Mouse (Mus musculus) CD4-positive helper T cell, adult 2 months (primary cell): Measurements from ENCODE around the gene Traf2.
"Not testable (repeated sequence)": the region's sequence is repeated elsewhere in the genome, so short reads cannot be mapped to it uniquely, and the experiment has no call there.

Source experiments
- DNase-seq: peaks from one replicate; pipeline ENCODE4 v3.0.0-alpha.2; 2012; ENCODE audit warnings: low read depth, missing footprints, low spot score

Gene Traf2

GRCm38 (mm10) chr2:25576028-25576850 is 29.5 kb upstream of the Traf2 start:
- no peak for DNase-seq

DNA sequence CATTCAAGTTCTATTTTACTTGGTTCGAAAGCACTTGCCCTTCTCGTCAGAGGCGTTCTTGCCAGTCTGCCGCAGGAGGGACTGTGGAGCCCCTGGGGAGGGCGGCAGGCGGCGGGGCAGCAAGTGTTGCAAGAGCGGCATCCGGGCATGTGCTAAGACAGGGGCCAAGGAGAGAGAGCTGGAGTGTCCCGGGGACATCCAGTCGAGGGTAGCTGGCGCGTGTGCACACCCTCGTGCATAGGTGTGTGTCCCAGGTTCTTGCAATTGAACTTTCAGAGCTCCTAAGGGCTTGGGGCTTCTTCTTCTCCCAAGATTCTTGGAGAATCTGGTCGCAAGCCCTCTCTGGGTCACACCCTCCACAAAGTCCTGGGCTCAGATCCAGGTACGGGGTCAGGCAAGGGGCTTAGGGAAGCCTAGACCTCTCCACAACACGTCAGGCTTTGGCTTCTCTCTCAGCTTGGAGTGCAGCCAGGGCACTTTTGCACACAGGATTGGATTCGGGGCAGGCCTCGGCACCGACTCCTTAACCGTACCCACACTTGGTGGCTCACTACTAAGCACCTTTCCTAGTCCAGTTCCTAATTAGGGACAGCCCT is 28.8 kb upstream of the Traf2 start:
- DNase-seq = peak; percentile 46

GRCm38 (mm10) chr2:25574579-25575431 is 28.1 kb upstream of the Traf2 start, which contains the start of the genes Mamdc4 and Phpt1:
TSS of gene Mamdc4 (minus strand) at chr2:25574845.
TSS of gene Phpt1 (minus strand) at chr2:25575224.
- peak; percentile 97 for DNase-seq

DNA sequence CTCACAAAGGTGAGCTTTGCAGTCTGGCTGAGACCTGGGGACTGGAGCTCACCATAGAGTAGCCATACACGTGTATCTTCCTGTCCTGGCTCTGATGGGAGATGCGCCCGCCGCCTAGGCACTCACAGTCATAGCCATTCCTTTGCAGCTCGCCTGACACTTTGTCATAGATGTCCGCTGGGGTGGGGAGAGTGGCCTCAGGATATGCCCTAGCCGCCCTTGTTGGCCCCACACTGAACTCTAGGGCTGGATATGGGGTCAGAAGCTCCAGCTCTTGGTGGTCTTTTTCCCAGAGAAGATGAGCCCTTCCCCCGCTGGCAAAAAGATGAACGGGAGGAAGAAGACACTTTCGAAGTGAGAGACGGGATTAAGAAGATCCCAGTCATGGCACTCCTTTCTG is 27.4 kb upstream of the Traf2 start:
- no peak for DNase-seq

GRCm38 (mm10) chr2:25573068-25573467 is 26.3 kb upstream of the Traf2 start:
- no peak for DNase-seq

- no peak for DNase-seq
These were observed 24.5 kb upstream of the Traf2 start for GRCm38 (mm10) chr2:25571221-25571620.

GRCm38 (mm10) chr2:25569323-25569722 is 22.6 kb upstream of the Traf2 start:
- DNase-seq = no peak

- no peak for DNase-seq
These were observed 21.8 kb upstream of the Traf2 start for GRCm38 (mm10) chr2:25568473-25569019.

GRCm38 (mm10) chr2:25566558-25566957 is 19.8 kb upstream of the Traf2 start:
- no peak for DNase-seq

DNA sequence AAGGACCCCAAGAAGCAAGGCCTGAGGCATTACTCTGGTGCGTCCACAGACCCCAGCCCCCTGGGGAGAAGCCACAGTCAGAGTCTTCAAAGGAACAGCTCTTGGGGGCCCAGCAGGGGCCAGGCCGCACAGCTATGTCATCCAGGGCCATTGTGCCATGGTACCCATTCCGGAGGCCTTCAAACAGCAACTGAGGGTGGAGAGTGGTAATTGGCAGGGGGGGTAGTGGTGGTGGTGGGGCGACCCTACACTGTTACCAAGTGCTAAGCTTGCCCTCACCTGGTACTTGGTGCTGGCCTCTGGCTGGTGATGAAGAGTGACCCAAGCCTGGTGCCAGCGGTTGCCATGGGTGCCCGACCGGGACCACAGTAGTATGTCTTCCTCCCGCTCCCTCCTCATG is 19.0 kb upstream of the Traf2 start:
- DNase-seq = no peak

DNA sequence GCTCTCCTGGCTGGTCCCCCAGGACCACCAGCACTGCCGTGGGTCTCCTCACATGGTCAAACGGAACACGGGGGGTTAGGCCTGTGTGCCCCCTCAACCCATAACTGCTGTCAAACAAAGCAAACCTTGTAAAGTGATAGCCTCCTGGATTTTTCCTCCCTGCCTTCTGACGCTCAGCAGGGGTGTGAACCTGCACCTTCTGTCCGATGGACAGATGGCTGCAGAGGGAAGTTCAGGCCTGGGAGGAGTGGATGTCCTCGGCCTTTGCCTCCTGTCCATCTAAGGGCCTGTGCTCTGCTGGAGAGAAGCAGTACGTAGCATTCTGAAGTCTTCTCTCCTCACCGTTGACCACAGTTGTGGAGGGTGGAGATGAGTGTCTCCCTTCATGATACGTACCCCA is 15.2 kb upstream of the Traf2 start:
- no peak for DNase-seq

DNA sequence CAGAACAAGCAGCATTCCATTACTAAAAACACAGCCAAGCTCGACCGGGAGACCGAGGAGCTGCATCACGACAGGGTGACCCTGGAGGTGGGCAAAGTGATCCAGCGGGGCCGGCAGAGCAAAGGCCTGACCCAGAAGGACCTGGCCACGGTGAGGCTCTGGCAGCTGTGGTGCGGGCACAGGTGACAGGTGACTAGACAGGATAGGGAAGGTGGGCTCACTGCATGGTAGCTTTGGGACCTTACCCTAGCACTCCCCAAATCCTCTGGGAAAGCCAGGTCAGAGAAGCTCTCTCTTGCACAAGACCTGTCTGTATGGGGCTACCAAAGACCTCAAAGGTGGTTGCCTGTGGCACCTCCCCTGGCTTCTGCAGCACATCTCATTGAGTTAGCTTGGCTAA is 13.8 kb upstream of the Traf2 start:
- DNase-seq = no peak

DNA sequence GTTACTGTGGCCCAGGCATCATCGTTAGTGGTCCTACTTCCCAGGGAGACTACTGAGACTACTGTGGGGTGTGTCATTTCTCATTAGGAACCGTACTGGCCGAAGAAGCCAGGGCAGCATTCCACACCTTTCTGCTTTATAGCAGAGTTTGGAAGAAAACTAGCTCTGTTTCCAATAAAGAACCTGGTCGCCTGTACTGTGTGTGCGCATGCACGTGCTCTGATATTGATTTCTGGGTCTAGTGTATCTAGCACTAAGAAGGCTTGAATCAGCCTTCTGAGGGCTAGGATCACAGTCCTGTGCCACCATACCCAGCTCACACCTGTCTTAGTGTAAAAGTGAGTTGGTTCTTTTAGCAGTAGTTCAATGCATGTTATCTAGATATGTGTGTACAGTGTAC is 12.0 kb upstream of the Traf2 start:
- no peak for DNase-seq

DNA sequence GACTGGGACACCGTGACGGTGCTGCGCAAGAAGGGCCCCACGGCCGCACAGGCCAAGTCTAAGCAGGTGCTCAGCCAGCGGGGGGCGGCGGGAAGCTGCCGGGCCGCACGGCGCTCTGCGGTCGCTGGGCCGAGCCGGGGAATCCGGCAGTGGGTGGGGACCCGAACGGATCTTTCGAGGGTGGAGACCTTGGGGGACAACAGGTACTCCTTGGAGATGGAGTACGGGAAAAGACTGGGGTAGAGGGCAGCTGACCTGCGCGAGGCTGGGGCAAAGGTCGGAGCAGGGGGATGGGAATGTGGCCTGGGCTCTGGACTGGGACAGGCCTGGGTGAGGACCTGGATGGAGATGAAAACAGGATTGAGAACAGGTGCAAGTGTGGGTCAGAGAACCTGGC is 11.2 kb upstream of the Traf2 start:
- no peak for DNase-seq

DNA sequence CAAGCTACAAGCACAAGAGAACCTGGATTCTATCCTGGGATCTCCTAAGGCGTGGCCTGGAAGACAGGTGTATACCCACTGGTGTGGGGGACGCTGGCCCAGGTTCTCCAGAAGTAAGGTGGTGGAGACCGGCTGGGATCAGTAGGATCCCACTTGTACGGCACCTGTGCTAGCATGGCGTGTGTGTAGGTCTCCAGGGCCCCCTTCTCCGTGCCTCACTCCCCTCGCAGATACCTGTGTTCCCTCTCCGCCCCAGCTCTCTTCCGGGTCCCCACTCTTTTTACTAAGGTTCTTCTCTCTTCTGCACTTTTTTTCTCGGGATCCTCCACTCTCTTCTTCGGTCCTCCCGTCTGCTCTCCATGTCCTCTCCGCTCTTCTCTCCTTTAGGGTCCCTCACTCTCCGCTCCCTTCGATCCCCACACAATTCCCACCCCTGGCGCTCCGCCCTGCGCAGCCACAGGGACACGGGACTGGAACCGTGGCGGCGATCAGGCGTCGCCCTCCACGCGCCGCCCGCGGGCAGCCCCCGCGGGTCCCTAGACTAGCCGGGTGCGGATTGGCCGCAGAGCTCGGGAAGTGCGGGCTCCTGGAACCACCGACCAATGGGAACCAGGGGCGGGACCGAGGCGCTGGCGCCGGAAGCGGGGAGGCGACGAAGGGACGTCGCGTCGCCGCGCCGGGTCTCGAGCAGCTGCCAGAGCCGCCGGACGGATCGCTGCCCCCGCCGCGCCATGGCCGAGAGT is 10.7 kb upstream of the Traf2 start, which contains the start of gene Edf1:
Gene Edf1, plus strand, starts transcription at position 627 of the 743 bp plus-strand sequence.
- DNase-seq = peak; percentile 94

GRCm38 (mm10) chr2:25556296-25556695 is 9.6 kb upstream of the Traf2 start:
- no peak for DNase-seq

DNA sequence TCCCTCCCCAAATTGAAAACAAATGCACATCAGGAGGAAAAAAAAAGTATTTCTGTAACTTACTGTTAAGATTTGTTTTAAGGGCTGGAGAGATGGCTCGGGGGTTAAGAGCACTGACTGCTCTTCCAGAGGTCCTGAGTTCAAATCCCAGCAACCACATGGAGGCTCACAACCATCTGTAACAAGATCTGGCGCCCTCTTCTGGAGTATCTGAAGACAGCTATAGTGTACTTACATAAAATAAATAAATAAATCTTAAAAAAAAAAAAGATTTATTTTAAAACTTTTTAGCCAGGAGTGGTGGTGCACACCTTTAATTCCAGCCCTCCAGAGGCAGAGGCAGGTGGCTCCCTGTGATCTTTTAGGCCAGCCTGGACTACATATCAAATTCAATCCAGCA is 8.7 kb upstream of the Traf2 start:
- DNase-seq = not testable (repeated sequence)

- DNase-seq = not testable (repeated sequence)
These were observed 6.5 kb upstream of the Traf2 start for GRCm38 (mm10) chr2:25553171-25553786.

DNA sequence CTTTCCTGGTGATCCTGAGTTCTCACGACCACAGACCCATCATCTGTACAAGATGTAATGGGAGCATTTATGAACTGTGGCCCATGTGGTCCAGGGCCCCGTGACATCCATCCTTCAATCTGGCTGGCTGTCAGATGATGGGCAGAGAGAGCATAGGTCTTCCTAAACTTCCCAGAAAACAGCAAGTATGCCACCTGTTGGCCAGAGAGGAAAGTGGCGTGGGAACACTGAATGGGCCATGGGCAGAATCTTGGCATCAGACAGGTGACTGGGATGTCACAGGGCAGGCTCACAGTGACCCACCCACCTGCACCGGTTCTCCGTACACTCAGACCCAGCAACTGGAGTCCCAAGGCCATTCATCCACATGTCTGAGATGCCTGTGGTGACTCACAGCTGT is 4.4 kb upstream of the Traf2 start:
- DNase-seq = peak; percentile 57
